11 mouse cellular contexts compared by ENCODE assay signal in the genomic region with DNA sequence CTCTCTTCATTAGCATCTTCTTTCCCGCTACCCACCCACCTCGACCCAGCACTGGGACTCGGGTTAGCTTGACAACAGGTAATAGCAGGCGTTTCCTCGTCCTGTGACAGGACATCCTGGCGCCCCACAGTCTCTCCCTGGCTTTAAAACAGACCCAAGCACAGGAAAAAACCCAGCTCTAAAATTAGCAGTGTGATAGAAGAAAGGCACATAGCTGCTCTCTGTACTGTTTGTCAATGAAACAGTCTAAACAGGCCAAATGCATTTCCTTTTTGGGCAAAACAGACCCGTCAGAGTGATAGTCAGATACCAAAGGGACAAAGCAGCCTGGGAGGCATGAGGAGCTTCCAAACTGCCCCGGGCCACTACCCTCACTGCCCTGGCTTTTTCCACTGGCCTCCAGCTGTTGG. TPM values are rescaled to one million over a fixed set of nuclear protein-coding genes. Genes with fewer than 3 reads are reported as not detected.
A peak's percentile ranks its signal among the peaks of the same experiment; 100 is the strongest.
DNase-seq lines count a peak whose midpoint lies in the region; ATAC-seq and TF ChIP-seq lines count a peak whose summit lies in the region.
"Had no signal": no experiment of that assay in that cellular context is flagged by ENCODE, and none has a peak within 500 bp of the region (broad histone marks: within the 10 kb centered on the region; RNA-seq: fewer than 3 reads in every experiment).

No protein-coding gene starts in this region.

- no peak overlapping the region for H3K9ac ChIP-seq in liver, postnatal 0 days (replicated peaks)
- no peak overlapping the region for H3K9ac ChIP-seq in forebrain, postnatal 0 days
- H3K9ac ChIP-seq in hindbrain, postnatal 0 days (replicated peaks; ENCODE audit: low read length), result no peak overlapping the region
- H3K9ac ChIP-seq: forebrain, embryonic 12.5 days; midbrain, embryonic 15.5 days had no signal

- H3K36me3 ChIP-seq in liver, postnatal 0 days (replicated peaks; ENCODE audit: insufficient read depth, low read length), result no peaks in the 10 kb centered on the region; the same call in 1 of the 2 replicates
- peaks cover 29% of the 10 kb centered on the region for H3K36me3 ChIP-seq in forebrain, postnatal 0 days (ENCODE audit: insufficient read depth)
- peaks cover 6% of the 10 kb centered on the region; the same call in 1 of the 2 replicates for H3K36me3 ChIP-seq in hindbrain, postnatal 0 days (ENCODE audit: insufficient read depth, low read length)
- H3K36me3 ChIP-seq: midbrain, embryonic 15.5 days had no signal

- no peak overlapping the region for H3K4me2 ChIP-seq in liver, postnatal 0 days (ENCODE audit: low read depth, low read length)
- no peak overlapping the region for H3K4me2 ChIP-seq in forebrain, postnatal 0 days (ENCODE audit: low read depth)
- H3K4me2 ChIP-seq in hindbrain, postnatal 0 days (ENCODE audit: low read depth, low read length), result no peak overlapping the region
- H3K4me2 ChIP-seq: forebrain, embryonic 12.5 days; midbrain, embryonic 15.5 days had no signal

- no peak overlapping the region; the same call in none of the 2 replicates for H3K27ac ChIP-seq in liver, postnatal 0 days (ENCODE audit: low read depth)
- no peak overlapping the region for H3K27ac ChIP-seq in forebrain, postnatal 0 days (ENCODE audit: low read depth, low read length)
- no peak overlapping the region for H3K27ac ChIP-seq in hindbrain, postnatal 0 days
- H3K27ac ChIP-seq: forebrain, embryonic 12.5 days; midbrain, embryonic 15.5 days had no signal

- H3K9me3 ChIP-seq in liver, postnatal 0 days (ENCODE audit: low read length), result no peaks in the 10 kb centered on the region
- H3K9me3 ChIP-seq in forebrain, postnatal 0 days (ENCODE audit: low read length), result no peaks in the 10 kb centered on the region
- no peaks in the 10 kb centered on the region for H3K9me3 ChIP-seq in hindbrain, postnatal 0 days (ENCODE audit: low read length)
- H3K9me3 ChIP-seq: forebrain, embryonic 12.5 days; midbrain, embryonic 15.5 days had no signal

- peak; percentile 67 for TF ChIP-seq EP300 in liver, postnatal 0 days (IDR thresholded peaks at IDR 0.05; ENCODE audit: low read depth)

- intact Hi-C loops in heart, postnatal 14 days (cut with DNase I), result no loop called here

- WGBS in liver, postnatal 0 days (ENCODE audit: insufficient replicate concordance), result 37% methylated on average over 8 of the region's 8 CpGs
- WGBS in forebrain, postnatal 0 days, result 79% methylated on average over 8 of the region's 8 CpGs
- WGBS in hindbrain, postnatal 0 days, result 75% methylated on average over 8 of the region's 8 CpGs

- H3K4me1 ChIP-seq in liver, postnatal 0 days (ENCODE audit: insufficient read depth), result peaks cover 30% of the 10 kb centered on the region
- H3K4me1 ChIP-seq in forebrain, postnatal 0 days (ENCODE audit: insufficient read depth), result no peaks in the 10 kb centered on the region
- no peaks in the 10 kb centered on the region for H3K4me1 ChIP-seq in hindbrain, postnatal 0 days (ENCODE audit: insufficient read depth, low read length)
- H3K4me1 ChIP-seq: forebrain, embryonic 12.5 days; midbrain, embryonic 15.5 days had no signal

- DNase-seq in adrenal gland, adult (ENCODE audit: inconsistent age in 2 of 2, low spot score in 1 of 2), result peak; percentile 61 to 77
- no peak for DNase-seq in adrenal gland, adult 18-20 months (ENCODE audit: low spot score in 2 of 2)
- peak; percentile 43 to 63 for DNase-seq in adrenal gland, postnatal 36 days
- DNase-seq in heart, postnatal 14 days, result peak; percentile 46 to 56
- DNase-seq in liver, postnatal 0 days, result no peak
- no peak for DNase-seq in forebrain, postnatal 0 days
- DNase-seq in hindbrain, postnatal 0 days (ENCODE audit: low spot score), result no peak
- no peak for DNase-seq in urinary bladder, adult 2 months (ENCODE audit: low spot score)
- DNase-seq: cerebellum, adult 11-12 months had no signal

- TF ChIP-seq CTCF in liver, postnatal 0 days (IDR thresholded peaks at IDR 0.05; ENCODE audit: low read depth), result no peak
- no peak for TF ChIP-seq CTCF in forebrain, postnatal 0 days (IDR thresholded peaks at IDR 0.05; ENCODE audit: low read depth)
- TF ChIP-seq CTCF in hindbrain, postnatal 0 days (IDR thresholded peaks at IDR 0.05; ENCODE audit: low read depth), result no peak

- 0 out of 2 replicates have a peak, but pooled peaks have one; percentile 23 for ATAC-seq in liver, postnatal 0 days
- ATAC-seq in forebrain, postnatal 0 days, result no peak
- no peak for ATAC-seq in hindbrain, postnatal 0 days
- ATAC-seq: midbrain, embryonic 15.5 days had no signal

- no peak overlapping the region for H3K4me3 ChIP-seq in liver, postnatal 0 days (ENCODE audit: low read depth, low read length)
- H3K4me3 ChIP-seq in forebrain, postnatal 0 days (ENCODE audit: low read depth, low read length), result no peak overlapping the region
- no peak overlapping the region for H3K4me3 ChIP-seq in hindbrain, postnatal 0 days (ENCODE audit: low read length)
- H3K4me3 ChIP-seq: forebrain, embryonic 12.5 days; midbrain, embryonic 15.5 days had no signal

- no peaks in the 10 kb centered on the region for H3K27me3 ChIP-seq in liver, postnatal 0 days (ENCODE audit: insufficient read depth, low read length)
- H3K27me3 ChIP-seq in forebrain, postnatal 0 days (ENCODE audit: insufficient read depth, low read length), result no peaks in the 10 kb centered on the region
- H3K27me3 ChIP-seq in hindbrain, postnatal 0 days (ENCODE audit: insufficient read depth, low read length), result no peaks in the 10 kb centered on the region
- H3K27me3 ChIP-seq: forebrain, embryonic 12.5 days; midbrain, embryonic 15.5 days had no signal

RNA-seq across cellular contexts. Expression of a gene that starts 15.9 kb away (rescaled TPM):
- 10 to 100 TPM; 43.2 to 45.6 TPM for total RNA-seq in adrenal gland, adult 18-20 months (2021)
- 10 to 100 TPM; 31.4 to 39.7 TPM for total RNA-seq in adrenal gland, postnatal 36 days (2021)
- total RNA-seq in heart, postnatal 14 days (2021), result 10 to 100 TPM; 35.5 to 39.1 TPM
- 8.3 and 9.4 TPM in 2 replicates for polyA plus RNA-seq in liver, postnatal 0 days (2015; fragmentation: Nextera tagmentation; extraction: Ambion mirVana)
- 9.0 and 11.9 TPM in 2 replicates for total RNA-seq in forebrain, postnatal 0 days (2014; rRNA removed)
- polyA plus RNA-seq in forebrain, postnatal 0 days (2015; fragmentation: Nextera tagmentation; extraction: Ambion mirVana), result 10.3 and 10.6 TPM in 2 replicates
- 15.4 and 21.5 TPM in 2 replicates for total RNA-seq in hindbrain, postnatal 0 days (2014; rRNA removed)
- 11.5 and 11.7 TPM in 2 replicates for polyA plus RNA-seq in hindbrain, postnatal 0 days (2015; fragmentation: Nextera tagmentation; extraction: Ambion mirVana)
- polyA plus RNA-seq in urinary bladder, adult 2 months (2012; rRNA removed), result 36.2 and 42.6 TPM in 2 replicates

RNA-seq across cellular contexts. Expression of a gene that starts 48.3 kb away (rescaled TPM):
- total RNA-seq in adrenal gland, adult 18-20 months (2021), result 10 to 100 TPM; 18.4 to 21.9 TPM
- total RNA-seq in adrenal gland, postnatal 36 days (2021), result 10 to 100 TPM; 19.7 to 22.4 TPM
- total RNA-seq in heart, postnatal 14 days (2021), result 10 to 100 TPM; 11.2 to 13.3 TPM
- polyA plus RNA-seq in liver, postnatal 0 days (2015; fragmentation: Nextera tagmentation; extraction: Ambion mirVana), result 5.3 and 5.7 TPM in 2 replicates
- total RNA-seq in forebrain, postnatal 0 days (2014; rRNA removed), result 51.9 and 92.2 TPM in 2 replicates
- polyA plus RNA-seq in forebrain, postnatal 0 days (2015; fragmentation: Nextera tagmentation; extraction: Ambion mirVana), result 32.4 and 35.6 TPM in 2 replicates
- total RNA-seq in hindbrain, postnatal 0 days (2014; rRNA removed), result 46.9 and 59.3 TPM in 2 replicates
- polyA plus RNA-seq in hindbrain, postnatal 0 days (2015; fragmentation: Nextera tagmentation; extraction: Ambion mirVana), result 32.5 and 33.1 TPM in 2 replicates
- polyA plus RNA-seq in urinary bladder, adult 2 months (2012; rRNA removed), result 16.8 and 18.5 TPM in 2 replicates

RNA-seq across cellular contexts. Expression of a gene that starts 51.6 kb away (rescaled TPM):
- 10 to 100 TPM; 20.3 to 29.9 TPM for total RNA-seq in adrenal gland, adult 18-20 months (2021)
- total RNA-seq in adrenal gland, postnatal 36 days (2021), result 10 to 100 TPM; 18.9 to 32.1 TPM
- total RNA-seq in heart, postnatal 14 days (2021), result 1 to 10 TPM; 6.3 to 7.3 TPM
- polyA plus RNA-seq in liver, postnatal 0 days (2015; fragmentation: Nextera tagmentation; extraction: Ambion mirVana), result 36.9 and 42.7 TPM in 2 replicates
- 31.8 and 37.7 TPM in 2 replicates for total RNA-seq in forebrain, postnatal 0 days (2014; rRNA removed)
- polyA plus RNA-seq in forebrain, postnatal 0 days (2015; fragmentation: Nextera tagmentation; extraction: Ambion mirVana), result 11.6 and 15.2 TPM in 2 replicates
- total RNA-seq in hindbrain, postnatal 0 days (2014; rRNA removed), result 27.0 and 37.3 TPM in 2 replicates
- 13.1 and 13.4 TPM in 2 replicates for polyA plus RNA-seq in hindbrain, postnatal 0 days (2015; fragmentation: Nextera tagmentation; extraction: Ambion mirVana)
- polyA plus RNA-seq in urinary bladder, adult 2 months (2012; rRNA removed), result 11.9 and 12.7 TPM in 2 replicates

RNA-seq across cellular contexts. Expression of a gene that starts 51.9 kb away (rescaled TPM):
- total RNA-seq in adrenal gland, adult 18-20 months (2021), result 10 to 100 TPM; 20.4 to 24.0 TPM
- total RNA-seq in adrenal gland, postnatal 36 days (2021), result 10 to 100 TPM; 18.8 to 21.5 TPM
- 10 to 100 TPM; 14.5 to 14.6 TPM for total RNA-seq in heart, postnatal 14 days (2021)
- polyA plus RNA-seq in liver, postnatal 0 days (2015; fragmentation: Nextera tagmentation; extraction: Ambion mirVana), result 1.4 and 1.8 TPM in 2 replicates
- total RNA-seq in forebrain, postnatal 0 days (2014; rRNA removed), result 16.2 and 21.5 TPM in 2 replicates
- 1.9 and 2.9 TPM in 2 replicates for polyA plus RNA-seq in forebrain, postnatal 0 days (2015; fragmentation: Nextera tagmentation; extraction: Ambion mirVana)
- total RNA-seq in hindbrain, postnatal 0 days (2014; rRNA removed), result 24.4 and 26.7 TPM in 2 replicates
- polyA plus RNA-seq in hindbrain, postnatal 0 days (2015; fragmentation: Nextera tagmentation; extraction: Ambion mirVana), result 3.7 TPM in 2 replicates
- 15.7 and 16.0 TPM in 2 replicates for polyA plus RNA-seq in urinary bladder, adult 2 months (2012; rRNA removed)

RNA-seq across cellular contexts. Expression of a gene that starts 53.1 kb away (rescaled TPM):
- total RNA-seq in adrenal gland, adult 18-20 months (2021), result not detected
- total RNA-seq in adrenal gland, postnatal 36 days (2021), result not detected
- total RNA-seq in heart, postnatal 14 days (2021), result 1 to 10 TPM; 4.6 to 7.2 TPM
- not detected in 2 replicates for polyA plus RNA-seq in liver, postnatal 0 days (2015; fragmentation: Nextera tagmentation; extraction: Ambion mirVana)
- 1.2 TPM in 1 of 2 replicates, not detected in the other for total RNA-seq in forebrain, postnatal 0 days (2014; rRNA removed)
- 0.20 and 0.54 TPM in 2 replicates for polyA plus RNA-seq in forebrain, postnatal 0 days (2015; fragmentation: Nextera tagmentation; extraction: Ambion mirVana)
- total RNA-seq in hindbrain, postnatal 0 days (2014; rRNA removed), result 0.63 TPM in 1 of 2 replicates, not detected in the other
- polyA plus RNA-seq in hindbrain, postnatal 0 days (2015; fragmentation: Nextera tagmentation; extraction: Ambion mirVana), result 0.21 and 0.26 TPM in 2 replicates
- not detected in 2 replicates for polyA plus RNA-seq in urinary bladder, adult 2 months (2012; rRNA removed)
- polyA plus RNA-seq: midbrain, embryonic 15.5 days had no signal

Comparison
In these comparisons a context has a peak if more than half of its experiments do, and no peak if none do; other contexts are left out.
1. DNase-seq: peak in adrenal gland, adult (2 of 2), adrenal gland, postnatal 36 days (2 of 2) and heart, postnatal 14 days (2 of 2); none in adrenal gland, adult 18-20 months (0 of 2), liver, postnatal 0 days (single experiment), forebrain, postnatal 0 days (single experiment), hindbrain, postnatal 0 days (single experiment) and urinary bladder, adult 2 months (single experiment).